Mouse (Mus musculus): Measurements from ENCODE around the gene T2.
"Not testable (repeated sequence)": the region's sequence is repeated elsewhere in the genome, so short reads cannot be mapped to it uniquely, and the experiment has no call there.

T2 gene

DNA sequence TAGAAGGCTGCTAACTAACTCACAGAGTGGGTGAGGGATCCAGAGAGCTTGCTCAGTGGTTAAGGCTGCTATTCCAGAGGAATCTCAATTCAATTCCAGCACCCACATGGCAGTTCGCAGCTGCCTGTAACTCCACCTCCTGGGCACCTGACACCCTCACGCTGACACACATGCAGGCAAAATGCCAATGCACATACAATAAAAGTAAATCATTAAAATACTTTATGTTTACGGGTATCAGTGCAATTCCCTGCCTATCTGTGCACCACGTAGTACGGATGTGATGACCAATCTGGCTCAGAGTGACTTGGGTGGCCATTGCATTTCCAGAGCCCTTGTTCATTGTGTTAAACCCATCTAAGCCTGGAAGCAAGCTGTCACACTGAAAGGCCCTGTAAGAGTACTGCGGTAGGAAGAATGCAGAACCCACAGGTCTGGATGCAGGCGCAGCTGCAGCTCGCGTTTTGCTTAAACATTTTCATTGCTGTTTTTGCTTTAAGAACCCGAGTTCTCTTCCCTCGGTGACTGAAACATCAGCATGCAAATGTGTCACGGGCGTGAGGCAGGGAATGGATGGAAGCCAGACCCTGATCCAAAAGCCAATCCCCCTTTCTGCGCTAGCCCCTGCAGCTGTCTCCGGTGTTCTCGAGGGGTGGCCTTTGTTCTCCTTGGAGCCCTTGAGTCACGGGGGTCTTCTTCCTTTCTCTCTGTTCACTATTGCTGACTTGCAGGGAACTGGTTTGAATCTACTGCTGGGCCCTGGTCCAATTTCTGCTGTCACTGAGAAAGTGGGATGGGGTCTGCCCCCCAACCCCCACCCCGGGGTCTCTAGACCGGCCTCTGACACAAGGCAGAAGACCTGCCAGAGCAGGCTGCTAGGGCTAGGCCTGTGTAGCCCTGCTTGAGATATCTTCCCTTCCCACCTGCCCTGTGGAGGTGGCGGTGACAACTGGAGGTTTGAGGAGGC is 12.0 kb downstream of the T2 start:
- DNase-seq (ENCODE audit: low spot score in 2 of 2) = no peak

DNA sequence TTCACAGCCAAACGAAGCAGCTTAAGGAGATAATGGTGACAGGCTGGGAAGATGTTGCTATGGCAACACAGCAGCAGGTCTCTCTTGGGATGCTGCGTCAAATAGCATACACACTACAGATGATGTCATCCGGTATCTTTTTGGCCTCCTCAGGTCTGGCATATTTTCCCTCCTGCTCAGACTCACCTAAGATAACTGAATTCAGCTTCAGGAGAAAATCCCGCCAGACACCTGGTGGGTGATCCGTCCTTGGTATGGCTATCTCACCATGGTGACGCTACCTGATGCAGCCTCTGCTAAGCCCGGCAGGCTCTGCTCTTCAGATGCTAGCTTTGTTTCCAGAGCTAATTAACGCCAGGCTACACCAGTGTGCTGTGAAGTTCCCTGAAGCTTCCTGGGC is 12.8 kb downstream of the T2 start:
- DNase-seq (ENCODE audit: low spot score in 2 of 2) = no peak

DNA sequence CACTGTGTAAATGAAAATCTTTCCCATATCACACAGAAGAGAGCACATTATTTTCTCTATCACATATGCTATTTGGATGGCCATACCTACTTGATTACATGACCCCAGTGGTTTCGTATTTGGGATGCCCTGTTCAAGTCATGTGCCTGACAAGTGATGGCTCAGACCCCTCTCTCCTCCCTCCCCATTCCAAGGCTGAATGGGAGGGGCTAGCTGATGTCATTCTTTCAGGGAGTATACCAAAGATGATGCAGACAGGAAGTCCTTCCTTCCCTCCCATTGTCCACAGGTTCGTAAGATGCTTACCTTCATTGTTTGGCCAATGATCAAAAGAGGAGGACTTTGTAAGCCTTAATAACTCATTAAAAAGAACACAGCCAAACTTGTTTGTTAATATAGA is 13.4 kb downstream of the T2 start:
- DNase-seq (ENCODE audit: low spot score in 2 of 2) = no peak

DNA sequence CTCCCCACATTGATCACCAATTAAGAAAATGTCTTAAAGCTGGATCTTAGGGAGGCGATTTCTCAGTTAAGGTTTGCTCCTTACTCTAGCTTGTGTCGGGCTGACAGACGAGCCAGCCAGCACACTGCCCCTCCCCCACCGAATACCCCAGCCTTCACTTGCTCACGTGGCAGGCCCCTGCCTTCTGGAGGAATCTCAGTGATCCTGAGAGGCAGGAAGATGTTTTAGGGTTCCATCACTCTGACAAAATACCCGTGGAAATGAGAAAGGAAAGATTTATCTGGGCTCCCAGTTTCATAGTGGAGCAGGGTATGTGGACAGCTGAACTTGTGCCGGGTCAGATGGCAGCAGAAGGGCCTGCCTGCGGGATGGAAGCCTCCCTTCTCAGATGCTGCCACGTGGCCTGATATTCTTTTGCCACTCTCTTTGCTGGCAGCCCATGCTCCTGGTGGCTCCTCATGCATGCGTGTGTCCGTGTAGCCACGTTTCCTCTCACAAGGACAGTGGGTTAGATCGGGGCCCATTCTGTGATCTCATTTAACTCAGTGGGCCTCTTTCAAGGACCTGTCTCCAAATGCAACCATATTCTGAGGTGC is 14.9 kb downstream of the T2 start:
- DNase-seq (ENCODE audit: low spot score in 2 of 2) = no peak

DNA sequence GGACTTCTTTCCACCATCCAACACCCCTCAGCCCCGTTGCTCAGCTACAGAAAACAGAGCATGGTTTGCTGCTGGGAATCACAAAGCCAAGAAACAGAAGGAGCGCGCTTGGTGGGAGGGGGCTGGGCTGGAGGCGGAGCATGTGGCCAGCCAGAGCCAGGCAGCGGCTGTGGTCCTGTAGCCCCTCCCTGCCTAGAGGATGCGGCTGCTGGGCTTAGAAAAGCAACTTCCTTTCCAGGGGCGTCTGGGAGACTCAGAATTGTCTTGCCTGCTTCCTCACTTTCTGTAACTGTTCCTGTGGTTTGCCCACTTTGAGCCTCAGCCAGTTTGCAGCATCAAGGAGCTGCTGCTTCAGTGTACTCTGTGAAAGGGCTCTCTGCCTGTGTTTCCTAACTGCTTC is 16.0 kb downstream of the T2 start:
- DNase-seq (ENCODE audit: low spot score in 2 of 2) = peak; percentile 45 to 58

DNA sequence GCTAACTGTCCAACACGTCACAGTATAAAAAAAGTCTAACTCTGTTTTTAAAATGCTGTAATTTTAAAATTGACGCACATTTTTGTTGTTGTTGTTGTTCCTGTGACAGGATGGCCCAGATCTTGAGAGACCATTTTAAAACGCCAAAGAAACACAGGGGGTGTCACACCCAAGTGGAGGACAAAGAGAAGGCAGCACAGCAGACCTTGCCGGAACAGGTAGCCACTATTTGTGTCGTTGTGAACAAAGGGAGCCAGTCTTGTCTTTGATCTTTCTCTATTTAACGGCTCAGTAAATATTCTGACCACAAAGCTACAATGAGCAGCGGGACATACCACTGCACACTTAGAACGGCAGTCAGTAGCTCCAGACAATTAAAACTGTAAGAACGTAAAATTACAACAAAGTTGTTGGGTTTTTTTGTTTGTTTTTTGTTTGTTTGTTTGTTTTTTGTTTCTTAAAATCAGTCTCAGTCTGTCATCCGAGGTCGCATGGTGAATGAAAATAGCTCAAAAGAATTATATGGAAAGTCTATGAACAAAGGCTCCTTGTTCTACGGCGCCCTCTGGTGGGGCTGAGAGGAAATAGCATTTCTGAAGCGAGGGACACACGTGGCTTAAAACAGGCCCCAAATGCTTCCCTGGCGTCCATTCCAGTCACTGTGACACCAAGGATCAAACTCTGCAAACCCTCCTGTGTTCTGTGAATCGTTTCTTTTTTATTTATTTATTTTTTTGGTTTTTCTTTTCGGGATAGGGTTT is 16.7 kb downstream of the T2 start:
- DNase-seq (ENCODE audit: low spot score in 2 of 2) = peak; percentile 37 to 66

DNA sequence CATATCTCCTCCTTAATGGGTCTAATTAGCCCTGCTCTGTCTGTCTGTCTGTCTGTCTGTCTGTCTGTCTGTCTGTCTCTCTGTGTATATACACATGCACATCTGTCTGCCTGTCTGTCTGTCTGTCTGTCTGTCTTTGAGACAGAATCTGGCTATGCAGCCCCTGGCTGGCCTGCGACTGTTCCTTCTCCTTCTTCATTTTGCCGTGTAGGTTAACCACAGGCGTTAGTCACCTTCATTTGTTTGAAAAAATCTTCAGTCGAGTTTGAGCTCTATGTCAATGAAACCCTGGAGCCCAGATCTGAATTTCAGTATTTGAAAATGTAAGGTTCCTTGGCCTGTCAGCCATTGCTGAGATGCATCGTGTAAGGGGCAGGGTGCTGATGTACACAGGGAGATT is 21.5 kb downstream of the T2 start:
- no peak for DNase-seq (ENCODE audit: low spot score in 2 of 2)

DNA sequence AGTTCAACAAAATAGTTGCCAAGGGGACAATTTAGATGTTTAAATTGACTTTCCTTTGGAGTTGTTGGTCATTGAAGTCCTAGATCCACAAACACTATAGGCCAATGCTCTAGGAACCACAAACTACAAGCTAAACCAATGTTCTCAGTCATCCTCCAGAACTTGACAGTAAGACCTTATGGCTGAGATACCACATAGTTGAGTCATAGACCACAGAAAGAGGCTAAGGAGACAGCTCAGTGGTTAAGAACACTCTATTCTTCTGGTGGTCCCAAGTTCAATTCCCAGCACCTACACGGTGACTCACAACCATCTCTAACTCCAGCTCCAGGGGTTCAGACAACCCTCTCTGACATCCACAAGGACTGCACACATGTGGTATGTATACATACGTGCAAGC is 29.6 kb downstream of the T2 start:
- DNase-seq (ENCODE audit: low spot score in 2 of 2) = no peak

DNA sequence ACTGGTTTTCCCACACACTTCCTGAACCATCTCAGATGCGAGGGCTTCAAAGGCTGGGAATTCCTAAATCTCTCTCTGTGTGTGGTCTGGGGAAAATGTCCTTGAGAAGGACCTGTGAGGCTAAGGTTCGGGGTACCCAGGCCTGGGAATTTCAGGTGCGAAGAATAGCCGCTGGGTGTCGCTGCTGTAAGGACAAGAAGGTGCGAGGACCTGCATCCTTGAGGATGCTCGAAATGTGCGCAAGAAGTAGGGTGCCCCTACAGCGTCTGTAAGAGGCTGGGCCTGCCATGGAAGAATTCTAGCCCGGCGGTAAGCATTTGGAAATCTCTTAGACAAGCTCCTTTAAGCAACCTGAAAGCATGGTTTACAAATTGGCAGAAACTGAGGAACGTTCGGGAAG is 32.7 kb downstream of the T2 start:
- DNase-seq (ENCODE audit: low spot score in 2 of 2) = no peak

DNA sequence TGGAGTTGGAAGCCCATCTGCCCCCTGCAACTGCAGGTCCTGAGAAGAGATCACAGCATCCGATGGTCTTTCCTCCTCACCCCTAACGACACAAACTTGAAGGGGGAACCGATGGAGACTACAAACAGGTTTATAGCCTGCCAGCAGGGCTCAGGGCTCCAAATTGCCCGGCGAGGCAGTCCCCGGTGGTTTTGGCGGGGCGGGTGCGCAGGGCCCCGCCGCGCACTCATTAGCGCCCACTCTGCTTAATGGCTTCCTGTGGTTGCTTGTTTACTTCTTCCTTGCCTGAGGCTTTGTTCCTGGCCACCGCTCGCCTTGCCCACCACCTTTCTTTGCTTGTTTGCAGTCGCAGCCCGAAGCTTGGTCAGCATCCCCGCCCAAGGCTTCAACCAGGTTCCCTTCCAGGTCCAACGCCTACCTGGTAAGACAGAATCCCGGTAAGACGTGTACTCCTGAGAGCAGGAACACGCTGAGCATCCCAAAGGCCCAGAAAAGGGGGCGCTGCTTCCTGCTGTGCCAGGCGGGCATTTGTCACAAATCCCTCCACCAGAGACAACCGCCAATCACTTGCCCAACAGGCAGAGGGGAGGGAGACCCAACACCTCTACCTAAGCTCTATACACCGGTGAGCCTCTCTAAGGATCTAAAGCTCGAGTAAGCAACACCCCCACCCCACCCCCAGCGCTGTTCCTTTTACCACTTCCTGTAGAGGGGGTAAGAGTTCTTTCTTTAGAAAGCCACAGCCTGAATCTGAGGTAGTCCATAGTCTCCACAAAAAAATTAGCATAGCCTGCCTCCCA is 33.4 kb downstream of the T2 start:
- no peak for DNase-seq (ENCODE audit: low spot score in 2 of 2)

DNA sequence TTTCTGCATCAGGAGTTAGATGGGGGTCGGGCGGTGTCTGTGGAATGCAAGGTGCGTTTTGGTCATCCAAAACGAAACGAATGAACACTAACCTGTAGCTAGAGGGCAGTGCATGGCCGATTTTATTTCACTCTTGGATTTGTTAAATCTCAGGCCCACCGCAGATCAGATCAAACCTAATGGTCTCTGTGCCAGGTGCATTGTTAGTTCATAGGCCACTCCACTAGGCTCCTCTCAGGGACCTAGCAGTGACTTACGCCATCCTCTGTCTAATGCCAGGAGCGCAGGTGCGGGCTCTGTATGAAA is 34.0 kb downstream of the T2 start:
- DNase-seq (ENCODE audit: low spot score in 2 of 2) = no peak

DNA sequence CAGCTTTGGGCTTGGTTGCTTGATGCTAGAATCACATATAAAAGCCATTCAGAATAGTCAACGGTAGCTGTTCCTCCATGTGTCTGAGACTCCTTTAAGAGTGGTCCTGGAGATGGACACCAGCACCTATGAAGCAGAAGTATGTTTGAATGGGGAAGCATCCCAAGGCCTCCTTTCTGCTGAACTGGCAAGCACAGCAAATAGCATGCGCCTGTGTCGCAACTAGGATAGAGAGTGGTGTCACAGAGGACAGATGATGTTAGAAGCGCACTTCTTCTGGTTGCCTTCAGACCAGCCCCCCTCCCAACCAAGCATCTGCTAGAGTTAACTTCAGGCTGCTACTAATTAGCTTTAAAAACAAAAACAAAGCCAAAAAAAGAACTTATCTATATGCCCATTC is 34.7 kb downstream of the T2 start:
- no peak for DNase-seq (ENCODE audit: low spot score in 2 of 2)

DNA sequence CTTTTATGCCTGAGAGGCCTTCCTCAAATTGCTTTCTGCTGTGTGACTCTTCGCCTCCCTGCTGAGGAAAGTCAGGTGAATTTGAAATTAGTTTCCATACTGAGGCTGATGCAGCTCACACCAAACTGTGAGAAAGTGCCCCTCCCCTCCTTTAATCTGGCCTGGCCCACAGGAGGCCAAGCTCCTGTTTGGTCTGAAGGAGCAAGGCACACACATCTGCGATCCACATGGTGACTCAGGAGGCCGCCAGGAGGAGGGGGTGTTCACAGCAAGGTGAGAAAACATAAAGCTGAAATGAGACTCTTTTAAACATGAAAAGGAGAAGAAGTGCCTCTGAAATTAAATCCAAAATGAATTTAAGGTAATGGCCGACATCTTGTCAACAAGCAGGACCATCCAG is 40.6 kb downstream of the T2 start:
- DNase-seq (ENCODE audit: low spot score in 2 of 2) = no peak

DNA sequence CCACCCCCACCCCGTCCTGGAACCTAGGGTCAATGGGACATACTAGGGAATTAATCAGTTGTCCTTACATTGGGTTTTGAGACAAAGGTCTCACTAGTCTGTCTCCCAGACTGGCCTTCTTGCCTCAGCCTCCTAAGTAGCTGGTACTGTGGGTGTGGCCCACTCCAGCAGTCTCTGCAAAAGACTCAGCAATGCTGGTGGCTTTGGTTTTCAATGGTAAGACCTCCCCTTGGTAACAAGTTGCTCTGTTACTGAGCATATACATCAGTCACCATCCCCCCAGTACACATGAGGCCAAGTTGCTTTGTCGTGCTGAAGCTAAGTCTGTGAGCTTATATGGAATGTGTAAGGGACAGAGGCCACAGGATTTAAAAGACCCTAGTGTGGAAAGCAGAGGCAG is 42.2 kb downstream of the T2 start:
- DNase-seq (ENCODE audit: low spot score in 2 of 2) = no peak

DNA sequence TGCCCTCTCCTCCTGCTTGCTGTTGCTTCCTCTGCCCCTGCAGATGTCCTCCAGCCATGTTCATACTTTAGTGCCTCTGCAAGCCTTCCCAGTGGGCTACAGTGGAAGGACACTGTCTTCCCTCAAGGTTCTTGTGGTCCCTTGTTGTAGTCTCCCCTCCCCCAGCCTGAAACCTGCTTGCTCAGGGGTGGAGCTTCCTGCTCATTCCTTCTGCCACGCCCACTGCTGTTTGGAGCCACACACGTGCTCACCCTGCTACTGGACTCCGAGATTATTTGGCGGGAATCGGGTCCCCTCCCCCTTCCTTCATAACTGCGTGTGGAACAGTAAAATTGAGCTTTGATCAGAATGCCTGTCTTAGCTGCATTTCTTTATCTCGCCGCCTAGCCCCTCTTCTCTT is 48.1 kb downstream of the T2 start:
- not testable (repeated sequence) for DNase-seq (ENCODE audit: low spot score in 2 of 2)

DNA sequence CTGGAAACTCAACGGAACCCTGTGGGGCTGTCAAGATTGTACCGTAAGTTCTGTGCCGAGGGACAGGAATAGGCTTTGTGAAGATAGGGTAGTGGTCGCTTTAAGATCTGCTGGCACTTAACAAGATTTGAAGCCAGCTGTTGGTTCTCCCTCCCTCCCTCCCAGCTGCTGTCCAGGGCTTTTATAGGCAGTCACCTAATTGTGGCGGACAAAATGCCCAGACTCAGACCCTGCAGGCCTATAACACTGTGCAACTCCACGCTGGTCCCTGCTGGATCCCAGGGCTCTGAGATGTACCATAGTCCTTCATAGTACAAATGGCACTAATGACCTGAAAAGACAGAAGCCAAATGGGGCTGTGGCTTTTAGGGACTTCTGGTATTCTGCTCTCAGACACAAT is 50.5 kb downstream of the T2 start:
- DNase-seq (ENCODE audit: low spot score in 2 of 2) = no peak

DNA sequence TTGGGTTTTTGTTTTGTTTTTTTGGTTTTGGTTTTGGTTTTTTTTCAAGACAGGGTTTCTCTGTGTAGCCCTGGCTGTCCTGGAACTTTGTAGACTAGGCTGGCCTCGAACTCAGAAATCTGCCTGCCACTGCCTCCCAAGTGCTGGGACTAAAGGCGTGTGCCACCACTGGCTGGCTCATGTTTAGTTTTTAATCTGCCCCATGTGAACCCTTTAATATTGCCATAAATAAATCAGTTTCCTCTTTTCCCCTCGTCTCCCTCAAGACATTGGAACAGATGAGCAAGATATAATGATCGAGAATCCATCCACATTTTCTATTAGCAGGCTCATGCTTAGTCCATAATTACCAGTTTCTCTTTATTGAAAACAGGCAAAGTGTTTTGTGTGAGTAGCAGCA is 52.2 kb downstream of the T2 start:
- DNase-seq (ENCODE audit: low spot score in 2 of 2) = not testable (repeated sequence)

DNA sequence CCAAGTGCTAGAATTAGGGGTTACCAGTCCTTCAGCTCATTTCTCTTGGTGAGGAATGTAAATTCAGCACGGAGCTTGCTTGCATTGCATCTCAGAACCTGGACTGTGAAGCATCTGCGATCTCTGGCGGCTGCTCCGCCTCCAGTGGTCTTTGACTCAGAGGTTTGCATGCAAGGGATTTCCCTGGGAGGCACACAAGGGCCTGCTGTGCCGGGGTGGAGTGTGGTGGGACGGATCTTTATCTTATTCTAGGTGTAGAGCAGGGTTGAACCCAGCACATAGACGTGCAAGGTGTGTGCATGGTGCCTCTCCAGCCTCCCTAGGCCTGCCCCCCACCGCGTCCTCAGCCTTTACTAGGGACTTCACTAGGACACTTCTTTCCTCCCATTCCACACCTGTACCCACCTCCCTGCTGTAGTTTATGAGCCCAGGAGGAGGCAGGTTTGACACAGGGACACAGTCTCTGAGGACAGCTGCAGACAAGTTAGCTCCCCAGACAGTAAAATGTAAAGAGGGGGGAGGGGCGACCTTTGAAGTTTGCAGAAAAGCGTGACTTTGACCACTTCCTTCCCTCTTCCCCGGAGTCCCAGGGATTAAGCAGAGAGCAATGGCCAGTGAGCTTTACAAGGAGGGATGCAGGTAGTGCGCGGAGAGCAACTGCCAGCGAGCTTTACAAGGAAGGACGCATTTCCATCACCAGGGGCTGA is 53.0 kb downstream of the T2 start:
- no peak for DNase-seq (ENCODE audit: low spot score in 2 of 2)

DNA sequence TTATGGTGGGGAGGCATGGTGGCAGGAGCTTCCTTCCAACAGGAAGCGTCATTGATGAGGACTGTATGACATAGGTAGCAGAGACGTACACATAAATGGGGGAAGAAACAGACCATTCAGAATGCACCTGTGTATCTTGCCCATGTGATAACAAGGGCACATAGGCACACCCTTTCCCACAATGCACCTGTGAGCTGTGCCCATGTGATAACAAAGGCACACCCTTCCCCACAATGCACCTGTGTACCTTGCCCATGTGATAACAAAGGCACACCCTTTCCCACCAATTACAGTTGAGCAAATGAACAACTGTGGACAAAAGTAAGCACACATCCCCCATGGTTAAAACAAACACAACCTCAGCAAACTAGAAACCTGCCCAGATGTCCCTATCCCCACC is 54.5 kb downstream of the T2 start:
- DNase-seq (ENCODE audit: low spot score in 2 of 2) = no peak

DNA sequence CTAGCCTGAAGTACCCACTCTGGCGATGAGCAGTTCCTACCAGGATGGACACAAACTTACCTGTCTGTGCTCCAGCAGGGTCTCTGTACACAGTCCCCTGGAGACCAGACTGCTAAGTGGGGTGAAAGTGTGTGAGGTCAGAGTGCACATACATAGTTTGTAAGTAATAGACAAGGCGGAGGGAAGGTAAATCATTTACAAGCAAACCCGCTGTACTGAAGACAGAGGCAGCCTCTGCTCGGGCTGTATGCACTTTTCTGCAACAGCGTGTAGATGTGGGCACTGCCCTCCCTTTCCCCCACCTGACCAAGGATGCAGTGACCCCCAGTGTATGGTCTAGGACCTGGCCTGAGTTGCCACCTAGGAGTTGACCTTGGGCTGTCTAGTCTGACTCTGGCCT is 57.9 kb downstream of the T2 start:
- no peak for DNase-seq (ENCODE audit: low spot score in 2 of 2)

DNA sequence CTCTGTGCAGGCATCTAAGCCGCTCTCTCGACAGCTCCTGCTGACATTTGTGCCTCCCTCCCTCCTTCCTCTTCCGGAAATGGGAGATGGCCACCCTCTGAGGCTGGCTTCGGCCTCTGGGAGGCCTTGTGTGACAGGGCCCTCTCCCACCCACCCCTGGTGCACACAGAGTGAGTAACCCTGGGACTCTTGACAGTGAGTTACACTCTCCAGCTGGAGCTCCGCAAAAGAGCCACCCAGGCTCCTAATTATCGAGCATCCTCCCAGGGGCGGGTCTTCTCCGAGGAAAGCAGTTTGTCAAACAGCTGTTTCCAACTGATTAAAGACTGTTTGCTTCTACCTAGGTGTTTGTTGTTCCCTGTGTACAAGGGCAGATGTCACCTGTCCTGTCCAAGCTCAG is 59.7 kb downstream of the T2 start:
- DNase-seq (ENCODE audit: low spot score in 2 of 2) = no peak

All from heart, adult 9 months (tissue).